Mouse (Mus musculus) bone marrow macrophage, adult 2 months (primary cell): ENCODE measurements around the gene Tcf25.

ENCODE experiments used
- CTCF ChIP-seq: IDR thresholded peaks from 2 replicates; pipeline ENCODE4 v1.5.1; 2012; ENCODE audit warnings: low read depth, mild to moderate bottlenecking, low read length, moderate library complexity
- POLR2A ChIP-seq: IDR thresholded peaks from 2 replicates; pipeline ENCODE4 v1.6.1; 2012; ENCODE audit warnings: mild to moderate bottlenecking, low read depth, low read length, borderline replicate concordance

DNA sequence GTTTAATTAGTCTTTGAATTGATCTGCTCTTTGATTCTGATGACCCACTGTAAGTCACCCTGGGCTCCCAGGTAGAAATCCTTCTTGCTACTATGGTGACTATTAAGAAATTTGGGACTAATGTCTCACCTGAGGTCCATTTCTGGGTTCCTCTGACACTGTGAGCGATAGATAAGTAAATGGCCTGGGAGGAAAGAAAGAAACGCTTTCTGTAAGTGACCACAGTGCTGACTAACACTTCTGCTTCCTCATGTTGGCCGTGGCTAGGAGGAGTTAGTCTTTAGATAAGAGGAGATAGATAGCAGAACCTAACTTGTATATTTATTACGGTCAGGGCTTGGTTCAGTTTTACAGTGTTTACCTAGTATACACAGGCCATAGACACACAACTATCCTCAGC lies 44.2 kb upstream of the Tcf25 start:
- no peak for TF ChIP-seq POLR2A
- no peak for TF ChIP-seq CTCF
